Mouse (Mus musculus): ENCODE data around the gene Bicc1. TPM values are rescaled to one million over a fixed set of nuclear protein-coding genes. Genes with fewer than 3 reads are reported as not detected.

Bicc1 gene
- total RNA-seq (2022): 10 to 100 TPM; 13.4 to 17.0 (median 13.8) TPM

GRCm38 (mm10) chr10:71159676-71160235, at the start of gene Bicc1:
Bicc1 (minus strand) TSS chr10:71159700.
- peak; percentile 6 for DNase-seq

- no peak for DNase-seq
Measured at GRCm38 (mm10) chr10:71201512-71201911, 42.0 kb upstream of the Bicc1 start.

- DNase-seq: no peak
Measured at GRCm38 (mm10) chr10:71200964-71201363, 41.5 kb upstream of the Bicc1 start.

- DNase-seq: no peak
Measured at GRCm38 (mm10) chr10:71198676-71199075, 39.2 kb upstream of the Bicc1 start.

- no peak for DNase-seq
Measured at GRCm38 (mm10) chr10:71197036-71197785, 37.7 kb upstream of the Bicc1 start.

GRCm38 (mm10) chr10:71195501-71195900, 36.0 kb upstream of the Bicc1 start:
- DNase-seq: no peak

- DNase-seq: no peak
Measured at GRCm38 (mm10) chr10:71194713-71195112, 35.2 kb upstream of the Bicc1 start.

GRCm38 (mm10) chr10:71193319-71193718, 33.8 kb upstream of the Bicc1 start:
- no peak for DNase-seq

GRCm38 (mm10) chr10:71192886-71193285, 33.4 kb upstream of the Bicc1 start:
- DNase-seq: peak; percentile 9

GRCm38 (mm10) chr10:71188681-71189080, 29.2 kb upstream of the Bicc1 start:
- DNase-seq: no peak

GRCm38 (mm10) chr10:71185059-71185458, 25.6 kb upstream of the Bicc1 start:
- no peak for DNase-seq

- no peak for DNase-seq
Measured at GRCm38 (mm10) chr10:71183339-71184031, 24.0 kb upstream of the Bicc1 start.

GRCm38 (mm10) chr10:71181931-71182330, 22.4 kb upstream of the Bicc1 start:
- DNase-seq: no peak

GRCm38 (mm10) chr10:71181091-71181490, 21.6 kb upstream of the Bicc1 start:
- no peak for DNase-seq

- no peak for DNase-seq
Measured at GRCm38 (mm10) chr10:71180057-71180456, 20.6 kb upstream of the Bicc1 start.

- no peak for DNase-seq
Measured at GRCm38 (mm10) chr10:71177201-71177600, 17.7 kb upstream of the Bicc1 start.

- no peak for DNase-seq
Measured at GRCm38 (mm10) chr10:71176341-71176740, 16.8 kb upstream of the Bicc1 start.

- no peak for DNase-seq
Measured at GRCm38 (mm10) chr10:71175280-71175679, 15.8 kb upstream of the Bicc1 start.

- DNase-seq: no peak
Measured at GRCm38 (mm10) chr10:71171414-71171813, 11.9 kb upstream of the Bicc1 start.

GRCm38 (mm10) chr10:71170771-71171170, 11.3 kb upstream of the Bicc1 start:
- no peak for DNase-seq

- no peak for DNase-seq
Measured at GRCm38 (mm10) chr10:71169811-71170210, 10.3 kb upstream of the Bicc1 start.

- DNase-seq: no peak
Measured at GRCm38 (mm10) chr10:71169171-71169570, 9.7 kb upstream of the Bicc1 start.

- DNase-seq: no peak
Measured at GRCm38 (mm10) chr10:71160449-71160848, 949 bp upstream of the Bicc1 start.

All from adrenal gland, adult 8-10 months (tissue).